ENCODE assay signal across 14 mouse cellular contexts in the genomic region with DNA sequence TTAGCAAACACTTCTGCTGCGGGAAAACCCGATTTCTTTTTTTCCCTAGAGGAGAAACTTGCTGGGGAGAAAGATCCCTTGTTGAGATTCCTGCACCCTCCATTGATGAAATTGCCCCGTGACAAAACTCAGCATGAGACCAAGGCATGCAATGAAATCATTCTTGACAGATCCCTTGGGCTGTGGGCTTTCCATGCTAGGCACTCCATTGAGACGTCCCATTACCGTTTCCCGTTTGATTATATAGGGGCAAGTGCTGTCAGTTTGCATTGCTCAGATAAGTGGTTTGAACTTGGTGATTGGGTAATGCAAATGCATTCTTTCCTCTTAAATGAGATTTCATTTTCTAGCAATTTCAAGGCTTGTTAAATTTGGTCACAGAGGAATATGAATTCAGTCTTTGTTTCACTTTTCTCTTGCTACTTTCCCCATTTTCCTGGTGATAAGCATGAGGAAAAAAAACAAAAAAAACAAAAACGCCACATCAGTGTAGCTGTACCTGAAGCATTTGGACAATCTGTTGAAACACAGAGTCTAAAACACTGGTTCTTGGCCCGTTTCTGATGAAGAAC.
DNase-seq lines count a peak whose midpoint lies in the region; ATAC-seq and TF ChIP-seq lines count a peak whose summit lies in the region.
"Had no signal": no experiment of that assay in that cellular context is flagged by ENCODE, and none has a peak within 500 bp of the region (broad histone marks: within the 10 kb centered on the region; RNA-seq: fewer than 3 reads in every experiment).

No protein-coding gene starts in this region.

- WGBS in hindbrain, embryonic 16.5 days = 27% methylated on average over 8 of the region's 8 CpGs
- 39% methylated on average over 8 of the region's 8 CpGs for WGBS in midbrain, embryonic 16.5 days

- no peak for TF ChIP-seq CTCF in layer of hippocampus, adult 2 months (conservative IDR thresholded peaks at IDR 0.05)

- H3K27ac ChIP-seq in layer of hippocampus, adult 2 months = 0 out of 2 replicates have a peak overlapping the region, but pooled peaks have one; percentile 14
- no peak overlapping the region for H3K27ac ChIP-seq in hindbrain, embryonic 16.5 days (ENCODE audit: low read depth, low read length)
- H3K27ac ChIP-seq in midbrain, embryonic 16.5 days (ENCODE audit: low read length) = no peak overlapping the region
- H3K27ac ChIP-seq: embryonic facial prominence, embryonic 15.5 days; forebrain, embryonic 13.5 days; heart, embryonic 13.5 days had no signal

- no peaks in the 10 kb centered on the region for H3K36me3 ChIP-seq in hindbrain, embryonic 16.5 days (ENCODE audit: control insufficient read depth, insufficient read depth, low read length)
- H3K36me3 ChIP-seq in midbrain, embryonic 16.5 days (ENCODE audit: control insufficient read depth, insufficient read depth, low read length) = no peaks in the 10 kb centered on the region
- H3K36me3 ChIP-seq: embryonic facial prominence, embryonic 15.5 days; heart, embryonic 13.5 days had no signal

- no peaks in the 10 kb centered on the region for H3K9me3 ChIP-seq in hindbrain, embryonic 16.5 days (ENCODE audit: control insufficient read depth, low read length)
- no peaks in the 10 kb centered on the region for H3K9me3 ChIP-seq in midbrain, embryonic 16.5 days (replicated peaks; ENCODE audit: control insufficient read depth, low read length, poor library complexity, severe bottlenecking)
- H3K9me3 ChIP-seq: embryonic facial prominence, embryonic 15.5 days; forebrain, embryonic 13.5 days; heart, embryonic 13.5 days had no signal

- DNase-seq in layer of hippocampus, adult 2 months (ENCODE audit: low spot score in 2 of 2) = no peak
- DNase-seq in layer of hippocampus, postnatal 36 days = no peak
- no peak for DNase-seq in urinary bladder, postnatal 14 days (ENCODE audit: low spot score)
- DNase-seq in testis, postnatal 10 days (ENCODE audit: low spot score) = no peak
- DNase-seq: cerebellum, adult 2 months; kidney, adult 18-20 months; kidney, postnatal 14 days; lung, embryonic 14.5 days had no signal

- no peak overlapping the region for H3K9ac ChIP-seq in hindbrain, embryonic 16.5 days (ENCODE audit: low read depth, low read length)
- no peak overlapping the region for H3K9ac ChIP-seq in midbrain, embryonic 16.5 days (ENCODE audit: low read depth, low read length)
- H3K9ac ChIP-seq: embryonic facial prominence, embryonic 15.5 days; forebrain, embryonic 13.5 days; heart, embryonic 13.5 days; lung, embryonic 14.5 days had no signal

- H3K4me3 ChIP-seq in layer of hippocampus, adult 2 months = no peak overlapping the region
- no peak overlapping the region for H3K4me3 ChIP-seq in hindbrain, embryonic 16.5 days (ENCODE audit: low read length)
- no peak overlapping the region for H3K4me3 ChIP-seq in midbrain, embryonic 16.5 days (ENCODE audit: low read depth, low read length)
- H3K4me3 ChIP-seq: embryonic facial prominence, embryonic 15.5 days; forebrain, embryonic 13.5 days; heart, embryonic 13.5 days had no signal

- peak; percentile 78 for ATAC-seq in hindbrain, embryonic 16.5 days
- 0 out of 2 replicates have a peak, but pooled peaks have one; percentile 42 for ATAC-seq in midbrain, embryonic 16.5 days
- no peak for ATAC-seq in frontal cortex, adult (ENCODE audit: low TSS enrichment)
- ATAC-seq: forebrain, embryonic 13.5 days had no signal

- H3K4me1 ChIP-seq in hindbrain, embryonic 16.5 days (ENCODE audit: control insufficient read depth, insufficient read depth, low read depth, low read length) = 0 out of 2 replicates have a peak, but pooled peaks cover 2% of the 10 kb centered on the region
- H3K4me1 ChIP-seq in midbrain, embryonic 16.5 days (ENCODE audit: control insufficient read depth, insufficient read depth, low read length) = no peaks in the 10 kb centered on the region
- H3K4me1 ChIP-seq: embryonic facial prominence, embryonic 15.5 days; forebrain, embryonic 13.5 days; heart, embryonic 13.5 days had no signal

- H3K27me3 ChIP-seq in hindbrain, embryonic 16.5 days (replicated peaks; ENCODE audit: control insufficient read depth, insufficient read depth, low read length) = no peaks in the 10 kb centered on the region
- no peaks in the 10 kb centered on the region for H3K27me3 ChIP-seq in midbrain, embryonic 16.5 days (ENCODE audit: control insufficient read depth, insufficient read depth, low read depth, low read length)
- H3K27me3 ChIP-seq: embryonic facial prominence, embryonic 15.5 days; forebrain, embryonic 13.5 days; heart, embryonic 13.5 days had no signal

- no peak overlapping the region for H3K4me2 ChIP-seq in hindbrain, embryonic 16.5 days (ENCODE audit: low read length)
- no peak overlapping the region for H3K4me2 ChIP-seq in midbrain, embryonic 16.5 days (ENCODE audit: low read length)
- H3K4me2 ChIP-seq: embryonic facial prominence, embryonic 15.5 days; forebrain, embryonic 13.5 days; heart, embryonic 13.5 days; lung, embryonic 14.5 days had no signal
